Mouse (Mus musculus) brain, embryonic 14.5 days (tissue): ENCODE data around the gene Rbm47. TPM values are rescaled to one million over a fixed set of nuclear protein-coding genes. Genes with fewer than 3 reads are reported as not detected.

Source experiments
- DNase-seq: peaks from one replicate; pipeline ENCODE4 v3.0.0-alpha.2; 2011; ENCODE audit warnings: low read depth
- CTCF ChIP-seq: fragments of 200-500 bp; IDR thresholded peaks from 2 replicates; pipeline ENCODE4 v1.5.1; 2012; ENCODE audit warnings: inconsistent platforms, mild to moderate bottlenecking, moderate library complexity, borderline replicate concordance; ENCODE audit not compliant: insufficient read depth, insufficient read length; ENCODE audit errors: extremely low read depth
- POLR2A ChIP-seq: fragments of 200-500 bp; IDR thresholded peaks from 2 replicates; pipeline ENCODE4 v1.6.1; 2012; ENCODE audit warnings: mild to moderate bottlenecking, inconsistent platforms, borderline replicate concordance; ENCODE audit not compliant: poor library complexity, insufficient read depth, insufficient read length, severe bottlenecking; ENCODE audit errors: extremely low read depth
- polyA plus RNA-seq: library from polyadenylated mRNA; depleted of rRNA; stranded (reverse); fragments of >200 nt; gene quantifications from 2 replicates; pipeline ENCODE4 v1.2.3, GENCODE M21; 2012

The Rbm47 gene
- polyA plus RNA-seq, 1 experiment: 3.7 TPM

DNA sequence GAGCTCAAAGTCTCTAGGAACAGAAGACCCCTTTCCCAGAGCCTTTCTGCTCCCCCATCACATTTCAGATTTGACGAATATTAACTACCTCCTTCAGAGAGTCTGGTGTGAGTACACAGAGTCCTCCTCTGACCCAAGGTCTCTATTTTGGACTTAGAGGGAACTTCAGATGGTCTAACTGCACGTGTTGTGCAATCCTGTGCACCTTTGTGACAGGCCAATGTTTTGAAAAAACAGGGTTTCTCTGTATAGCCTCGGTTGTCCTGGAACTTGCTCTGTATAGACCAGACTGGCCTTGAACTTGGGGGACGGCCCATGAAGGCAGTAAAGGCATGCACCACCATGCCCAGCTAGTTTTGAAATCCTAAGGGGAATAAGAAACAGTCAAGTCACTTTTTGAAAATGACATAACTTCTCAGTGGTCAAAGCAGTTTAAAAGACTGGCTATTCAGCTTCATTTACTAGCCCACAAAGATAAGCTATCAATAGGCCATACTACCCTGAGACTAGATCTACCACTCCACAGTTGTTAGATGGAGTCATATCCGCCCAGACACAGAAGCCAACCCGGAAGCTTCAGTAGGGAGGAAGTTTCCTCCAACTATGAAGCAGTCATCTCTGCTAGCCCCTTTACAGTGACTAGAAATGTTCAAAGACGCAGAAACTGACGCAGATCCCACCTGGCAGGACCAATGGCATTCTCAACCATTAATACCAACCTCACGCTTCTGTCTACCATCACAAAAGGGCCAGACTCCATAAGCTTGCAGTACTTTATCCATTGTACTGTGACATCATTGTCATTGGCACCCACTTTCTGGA is 93.3 kb downstream of the Rbm47 start:
- no peak for TF ChIP-seq CTCF
- no peak for TF ChIP-seq POLR2A

DNA sequence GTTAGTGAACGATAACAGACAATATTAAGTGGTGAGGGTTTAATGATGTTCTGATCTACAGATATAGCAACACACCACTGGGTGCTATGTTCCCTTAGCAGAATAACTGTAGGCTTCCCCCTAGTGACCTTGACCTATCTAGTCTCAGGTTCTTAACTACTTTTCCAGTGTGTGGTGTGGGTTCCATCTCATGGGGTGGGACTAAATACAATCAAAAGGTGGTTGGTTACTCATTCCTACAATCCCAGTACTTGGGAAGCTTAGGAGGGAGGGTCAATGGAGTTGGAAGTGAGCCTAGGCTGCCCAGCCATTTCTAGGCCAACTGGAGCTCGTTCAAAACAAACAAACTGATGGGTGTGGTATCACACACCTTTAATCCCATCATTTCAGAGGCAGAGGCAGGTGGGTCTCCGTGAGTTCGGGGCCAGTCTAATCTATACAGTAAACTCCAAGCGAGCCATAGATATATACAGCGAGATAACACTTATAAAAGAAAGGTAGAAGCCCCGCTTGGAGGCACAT is 94.4 kb downstream of the Rbm47 start:
- no peak for DNase-seq
- TF ChIP-seq CTCF (no peak), POLR2A (no peak)

More for the DNA sequence above, 93.3 kb downstream of the Rbm47 start:
- no peak for DNase-seq

DNA sequence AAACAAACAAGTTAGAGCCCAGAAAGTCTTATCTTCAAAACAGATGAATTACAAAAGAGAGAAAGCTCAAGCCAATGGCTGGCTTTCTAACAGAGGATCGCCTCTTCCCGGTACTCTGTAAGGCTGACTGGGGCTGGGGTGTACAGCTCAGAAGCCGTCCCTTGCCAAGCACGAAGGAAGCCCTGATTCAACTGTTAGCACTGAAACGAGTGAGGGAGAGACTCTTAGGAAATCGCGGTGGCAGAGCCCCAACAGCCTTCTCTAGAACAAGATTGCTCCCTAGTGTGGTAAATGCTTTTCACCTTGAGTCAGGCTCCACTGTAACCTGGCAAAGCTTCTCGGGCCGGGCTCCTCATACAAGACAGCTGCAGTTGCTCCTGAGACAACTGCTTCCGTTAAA is 95.5 kb downstream of the Rbm47 start:
- DNase-seq: no peak
- TF ChIP-seq CTCF (no peak), POLR2A (no peak)

DNA sequence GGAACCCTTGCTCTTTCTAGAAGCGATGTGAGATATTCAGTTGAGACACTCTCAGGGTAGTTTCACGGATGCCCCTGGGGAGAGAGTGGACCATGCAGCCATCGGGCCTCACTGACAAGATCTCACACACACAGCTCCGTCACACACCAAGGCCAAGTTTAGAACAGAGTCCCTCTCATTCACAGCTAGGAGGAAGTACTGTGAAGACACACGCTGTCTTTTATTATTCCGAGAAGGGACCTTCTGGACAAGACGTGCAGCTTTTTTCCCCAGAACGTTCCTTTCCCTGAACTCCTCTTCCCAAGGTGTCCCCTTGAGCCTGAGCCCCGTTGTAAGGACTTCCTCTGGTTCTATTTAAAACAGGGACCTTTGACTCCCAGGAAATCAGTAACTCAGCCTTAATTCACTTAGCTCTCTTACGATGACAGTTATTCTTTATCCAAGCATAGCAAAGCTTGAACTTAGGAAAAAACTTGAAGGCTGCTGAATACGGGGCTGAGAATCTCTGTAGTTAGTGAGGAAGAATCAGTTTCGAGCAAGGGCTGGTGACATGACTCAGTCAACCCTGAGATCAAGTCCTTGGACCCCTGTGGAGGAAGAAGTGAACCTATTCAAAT is 96.1 kb downstream of the Rbm47 start:
- no peak for DNase-seq
- no peak for TF ChIP-seq POLR2A
- TF ChIP-seq CTCF: no peak

DNA sequence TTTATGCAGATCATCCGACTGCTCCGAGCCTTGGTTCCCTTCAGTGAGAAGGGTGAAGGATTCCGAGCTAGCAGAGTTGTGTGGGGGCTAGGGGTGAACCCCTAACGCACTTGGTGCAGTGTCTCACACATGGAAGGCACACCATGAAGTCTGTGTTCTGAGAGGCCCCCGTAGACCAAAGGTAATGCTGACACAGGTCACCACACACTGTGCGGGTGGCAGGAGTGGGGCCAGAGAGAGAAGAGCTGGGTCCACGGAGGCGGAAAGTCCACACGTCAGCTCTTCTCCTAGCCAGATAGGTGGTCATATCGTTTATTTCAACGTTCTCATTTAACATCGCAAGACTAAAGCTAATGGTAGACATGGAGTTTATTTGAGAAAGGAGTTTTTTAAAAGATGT is 97.0 kb downstream of the Rbm47 start:
- DNase-seq: no peak
- no peak for TF ChIP-seq POLR2A
- no peak for TF ChIP-seq CTCF

DNA sequence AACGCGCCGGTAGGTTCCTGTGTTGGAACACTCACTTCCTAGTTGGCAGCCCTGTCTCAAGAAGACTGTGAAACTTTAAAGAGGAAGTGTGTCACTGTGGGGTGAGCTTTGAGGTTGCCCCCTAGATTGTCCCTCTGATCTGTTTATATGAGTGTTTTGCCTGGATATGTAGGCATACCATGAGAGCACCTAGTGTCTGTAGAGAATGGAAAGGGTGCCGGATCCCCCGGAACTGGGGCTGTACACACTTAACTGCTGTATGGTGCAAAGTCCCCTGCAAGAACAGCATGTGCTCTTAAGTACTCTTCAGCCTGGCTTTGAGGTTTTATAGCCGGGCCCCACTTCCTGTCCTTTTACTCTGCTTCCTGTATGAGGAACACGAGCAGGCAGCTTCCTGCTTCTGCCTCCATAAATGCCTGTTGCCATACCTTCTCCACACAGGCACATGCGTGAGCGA is 97.9 kb downstream of the Rbm47 start:
- no peak for TF ChIP-seq POLR2A
- TF ChIP-seq CTCF: no peak
- no peak for DNase-seq

DNA sequence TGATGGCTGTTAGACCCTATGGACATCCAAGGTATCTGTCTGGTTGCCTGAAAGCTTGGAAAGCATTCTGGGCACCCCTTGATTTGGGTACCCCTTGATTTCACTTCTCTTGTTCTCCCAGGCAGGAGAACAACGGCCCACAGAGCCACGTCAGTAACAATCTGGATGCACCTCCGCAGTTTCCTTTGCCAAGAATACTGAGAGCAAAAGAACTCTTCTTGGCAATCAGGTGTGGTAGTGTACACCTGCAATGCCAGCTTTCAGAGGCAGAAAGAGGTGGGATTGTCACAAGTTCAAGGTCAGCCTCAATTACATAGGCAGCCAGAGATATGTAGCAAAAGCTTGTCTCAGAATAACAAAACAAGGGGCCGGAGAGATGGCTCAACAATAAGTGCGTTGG is 98.7 kb downstream of the Rbm47 start:
- DNase-seq: no peak
- TF ChIP-seq POLR2A (no peak), CTCF (no peak)

DNA sequence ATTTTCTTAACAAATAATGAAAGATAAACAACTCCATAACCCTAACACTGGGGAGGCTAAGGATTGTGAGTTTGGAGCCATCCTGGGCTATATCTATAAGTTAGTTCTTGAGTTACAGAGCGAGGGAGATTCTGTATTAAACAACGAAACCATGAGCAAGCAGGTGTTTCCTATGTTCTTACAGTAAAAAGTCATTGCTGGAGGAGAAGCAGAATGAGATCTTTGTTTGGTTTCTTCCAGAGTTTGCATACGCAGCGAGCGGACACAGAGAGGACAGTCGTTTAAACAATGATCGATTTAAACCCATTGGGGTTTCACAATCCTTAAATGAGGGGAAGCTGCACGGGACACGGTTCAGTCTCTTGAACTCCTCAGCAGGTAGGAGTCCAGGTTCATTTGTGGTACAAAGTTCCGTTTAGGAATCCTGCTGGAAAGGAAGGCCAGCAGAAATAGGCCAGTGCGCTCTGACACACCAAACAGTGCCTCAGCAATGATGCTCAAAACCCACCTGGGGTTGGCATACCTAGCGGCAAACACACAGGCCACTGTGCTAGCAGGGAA is 99.2 kb downstream of the Rbm47 start:
- DNase-seq: no peak
- TF ChIP-seq POLR2A (no peak), CTCF (no peak)

DNA sequence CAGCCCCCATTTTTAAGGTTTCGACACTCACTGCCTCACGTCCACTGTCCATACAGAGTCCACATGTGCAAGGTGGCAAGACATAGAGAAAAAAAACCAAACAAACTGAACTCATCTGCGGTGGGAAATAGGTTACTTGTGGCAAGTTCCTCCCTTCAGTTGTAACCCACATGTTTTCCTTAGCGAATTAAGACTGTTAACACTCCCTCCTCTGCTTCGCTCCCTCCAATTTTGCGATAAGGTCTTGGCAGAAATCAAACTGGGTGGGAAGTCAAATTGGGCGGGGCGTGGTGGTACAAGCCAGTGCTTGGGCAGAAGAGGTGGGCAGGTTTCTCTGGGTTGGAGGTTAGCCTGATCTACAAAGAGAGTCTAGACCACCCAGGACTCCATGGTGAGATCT is 101.2 kb downstream of the Rbm47 start:
- no peak for TF ChIP-seq CTCF
- TF ChIP-seq POLR2A: no peak
- DNase-seq: no peak

DNA sequence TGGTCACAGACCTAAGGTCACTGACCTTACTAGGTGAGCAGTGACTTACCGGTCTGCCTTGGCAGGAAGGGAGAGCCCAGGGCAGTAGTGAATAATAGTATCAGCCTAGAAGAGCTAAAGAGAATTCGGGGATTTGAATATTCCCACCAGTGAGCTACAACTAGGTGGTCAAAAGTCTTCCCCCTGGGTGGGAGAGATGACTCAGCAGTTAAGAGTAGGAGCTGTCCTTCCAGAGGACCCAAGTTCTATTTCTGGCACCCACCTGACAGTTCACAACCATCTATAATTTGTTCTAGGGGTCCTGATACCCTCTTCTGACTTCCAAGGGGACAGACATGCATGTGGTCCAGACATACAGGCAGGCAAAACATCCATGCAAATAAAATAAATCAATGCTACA is 102.6 kb downstream of the Rbm47 start:
- TF ChIP-seq POLR2A (no peak), CTCF (no peak)
- DNase-seq: no peak

DNA sequence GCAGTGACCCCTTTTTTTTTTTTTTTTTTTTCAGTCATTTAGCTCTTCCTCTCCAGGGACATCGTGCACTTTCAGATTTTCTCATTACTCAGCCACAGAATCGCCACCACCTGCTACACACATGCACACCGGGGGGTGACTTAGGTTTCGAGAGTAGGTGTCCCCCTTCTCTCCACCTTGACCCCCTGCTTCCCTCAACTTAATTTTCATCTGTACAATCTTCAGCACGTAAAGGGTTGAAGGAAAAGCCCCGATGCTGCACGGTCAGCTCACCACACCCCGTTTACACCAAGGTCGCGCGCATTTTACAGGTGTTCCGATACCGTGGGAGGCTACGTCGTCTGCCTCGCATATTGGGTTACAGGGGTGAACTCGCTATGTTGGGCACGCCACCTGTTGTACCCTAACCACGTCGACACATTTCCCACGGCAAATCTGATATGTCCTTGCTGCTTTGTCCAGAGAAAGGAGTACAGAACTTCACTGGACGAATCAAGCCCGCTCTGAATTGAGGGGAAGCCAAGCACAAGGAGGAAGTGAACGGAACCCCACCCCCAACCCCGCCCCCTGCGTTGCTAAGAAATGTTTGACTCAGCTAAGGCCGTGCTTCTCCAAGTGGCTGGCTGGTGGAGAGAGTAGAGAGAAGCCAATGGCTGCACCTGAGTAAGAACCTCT is 103.3 kb downstream of the Rbm47 start:
- TF ChIP-seq CTCF: no peak
- TF ChIP-seq POLR2A: no peak
- peak; percentile 56 for DNase-seq
